Mouse (Mus musculus): ENCODE results near the gene Znrf1.

DNA sequence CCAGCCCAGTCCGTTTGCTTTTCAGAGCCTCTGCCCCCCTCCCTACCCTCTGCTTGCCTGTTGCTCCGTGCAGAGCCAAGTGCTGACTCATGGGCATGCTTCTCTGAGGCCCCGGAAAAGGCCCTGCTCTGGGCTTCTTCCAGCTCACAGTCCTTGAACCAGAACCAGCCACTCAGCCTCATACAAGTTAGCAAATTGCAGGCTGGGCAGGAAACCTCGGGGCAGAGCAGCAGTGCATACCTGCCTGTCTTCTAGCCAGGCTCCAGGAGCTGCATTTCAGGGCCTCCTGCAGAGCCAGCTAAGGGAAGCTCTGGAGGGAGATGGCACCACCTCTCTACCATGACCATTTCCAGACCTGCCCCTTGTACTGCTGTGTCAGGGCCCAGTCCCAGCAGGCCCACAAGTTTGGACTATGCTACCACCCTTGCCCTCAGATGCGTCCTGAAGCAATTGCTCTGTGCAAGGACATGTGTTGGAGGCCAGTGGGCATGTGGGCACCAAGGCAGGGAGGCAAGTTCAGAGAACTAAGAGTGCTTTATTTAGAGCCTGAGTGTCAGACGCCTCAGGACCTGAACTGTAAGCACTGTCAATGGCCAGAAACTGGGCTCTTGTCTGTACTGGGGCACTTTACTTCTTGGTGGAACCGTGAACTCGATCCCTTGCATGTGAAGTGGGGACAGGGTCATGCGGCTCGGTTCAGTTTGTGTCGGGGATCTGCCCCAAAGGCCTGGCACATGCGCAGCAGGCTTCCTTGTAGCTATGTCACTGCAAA lies 88.4 kb downstream of the Znrf1 start:
- TF ChIP-seq POLR2A (IDR thresholded peaks at IDR 0.05; ENCODE audit: borderline replicate concordance, extremely low read depth, insufficient read depth, insufficient read length, poor library complexity, severe bottlenecking) (no peak), CTCF (IDR thresholded peaks at IDR 0.05; ENCODE audit: borderline replicate concordance, extremely low read depth, insufficient read depth, insufficient read length) (no peak)

Data from brain, embryonic 14.5 days (tissue).